Mouse (Mus musculus) ES-Bruce4 (cell line): ENCODE results near the gene Kdr.

Experiments used
- CTCF ChIP-seq: IDR thresholded peaks from one replicate; pipeline ENCODE4 v1.8.1; 2011; ENCODE audit warnings: low read depth, low read length
- EP300 ChIP-seq: IDR thresholded peaks from 2 replicates; pipeline ENCODE4 v1.6.1; 2011; ENCODE audit warnings: low read depth, low read length; ENCODE audit not compliant: insufficient read depth
- POLR2A ChIP-seq: IDR thresholded peaks from one replicate; pipeline ENCODE4 v1.8.1; 2011; ENCODE audit warnings: low read length; ENCODE audit not compliant: insufficient read depth

DNA sequence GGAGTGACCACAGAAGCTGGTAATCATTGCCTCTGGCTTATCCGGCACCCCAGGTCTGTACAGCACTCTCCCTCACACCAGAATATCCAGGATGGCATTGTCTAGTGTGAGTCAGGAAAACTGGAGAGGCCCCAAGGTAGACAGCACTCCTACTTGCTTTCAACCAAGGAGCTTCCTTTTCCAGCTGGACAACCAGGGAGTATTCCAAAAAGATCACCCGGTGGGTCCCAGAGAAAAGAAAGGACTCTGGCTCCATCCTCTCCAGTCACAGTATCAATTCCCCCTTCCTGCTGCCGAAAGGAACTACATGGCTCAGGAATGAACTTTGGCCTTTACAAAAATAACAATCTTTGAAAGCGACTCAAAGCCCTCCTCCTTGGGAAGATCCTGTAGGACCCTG is 32.9 kb downstream of the Kdr start:
- TF ChIP-seq POLR2A (no peak), CTCF (no peak), EP300 (no peak)
